9 mouse cellular contexts compared by ENCODE assay signal in the genomic region with DNA sequence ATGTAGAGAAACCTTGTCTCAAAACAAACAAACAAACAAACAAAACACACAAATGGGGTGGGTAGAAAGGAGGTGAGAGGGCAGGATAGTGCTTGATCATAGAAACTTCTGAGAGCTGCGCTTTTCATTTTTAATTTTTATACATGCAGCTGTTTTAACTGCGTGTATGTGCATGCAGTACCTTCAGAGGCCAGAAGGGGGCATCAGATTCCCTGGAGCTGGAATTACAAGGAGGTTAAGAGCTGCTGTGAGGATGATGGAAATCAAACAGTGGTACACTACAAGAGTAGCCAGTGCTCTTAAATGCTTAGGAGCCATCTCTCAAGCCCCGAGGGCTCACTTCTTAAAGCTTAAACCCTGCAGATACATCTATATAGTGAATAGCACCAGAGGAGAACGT.
A peak's percentile ranks its signal among the peaks of the same experiment; 100 is the strongest.
DNase-seq lines count a peak whose midpoint lies in the region; ATAC-seq and TF ChIP-seq lines count a peak whose summit lies in the region.
"Had no signal": no experiment of that assay in that cellular context is flagged by ENCODE, and none has a peak within 500 bp of the region (broad histone marks: within the 10 kb centered on the region; RNA-seq: fewer than 3 reads in every experiment).

No protein-coding gene starts in this region.

- H3K4me3 ChIP-seq in cortical plate, adult 2 months (ENCODE audit: insufficient read depth, low read length): no peak overlapping the region
- H3K4me3 ChIP-seq: stomach, embryonic 15.5 days had no signal

- intact Hi-C loops in left cerebral cortex, postnatal 4 days (cut with DNase I): no loop called here
- intact Hi-C loops in left cerebral cortex, postnatal 14 days (cut with DNase I): no loop called here

- no peak overlapping the region for H3K27ac ChIP-seq in cortical plate, adult 2 months (ENCODE audit: insufficient read depth, low read length)
- H3K27ac ChIP-seq: stomach, embryonic 15.5 days had no signal

- peaks cover 19% of the 10 kb centered on the region for H3K4me1 ChIP-seq in cortical plate, adult 2 months (ENCODE audit: control insufficient read depth, insufficient read depth, low read length)

- peak; percentile 25; the same call in 1 of the 2 replicates for TF ChIP-seq CTCF in cortical plate, adult 2 months (IDR thresholded peaks at IDR 0.05; ENCODE audit: extremely low read depth, insufficient read depth, low read length)

- TF ChIP-seq POLR2A in cortical plate, adult 2 months (IDR thresholded peaks at IDR 0.05; ENCODE audit: extremely low read depth, insufficient read depth, low read length): no peak

- DNase-seq in adrenal gland, postnatal 10 days: peak; percentile 53
- DNase-seq in adrenal gland, adult 2 months: no peak
- peak; percentile 29 for DNase-seq in left cerebral cortex, postnatal 4 days
- DNase-seq in left cerebral cortex, postnatal 14 days (ENCODE audit: low spot score in 2 of 2): no peak
- peak; percentile 24 to 62 for DNase-seq in spleen, postnatal 10 days (ENCODE audit: low spot score in 2 of 2)
- no peak for DNase-seq in right cerebral cortex, postnatal 36 days (ENCODE audit: low spot score in 2 of 2)

- ATAC-seq in megakaryocyte, adult 5-6 weeks (ENCODE audit: poor library complexity, severe bottlenecking): no peak

Comparison
In these comparisons a context has a peak if more than half of its experiments do, and no peak if none do; other contexts are left out.
1. DNase-seq: peak in adrenal gland, postnatal 10 days (single experiment), left cerebral cortex, postnatal 4 days (single experiment) and spleen, postnatal 10 days (2 of 2); none in adrenal gland, adult 2 months (single experiment), left cerebral cortex, postnatal 14 days (0 of 2) and right cerebral cortex, postnatal 36 days (0 of 2).